Mouse (Mus musculus) gastrocnemius, adult 18-20 months (tissue): ENCODE measurements at regions not wholly inside any gene's neighbourhood (a gene's known extent, or its start where the extent isn't known, plus 50 kb on each side); places are given as distances from the start of the nearest gene placed in this dataset.
A peak's percentile ranks its signal among the peaks of the same experiment; 100 is the strongest.

Source experiments
- DNase-seq: peaks from one replicate; pipeline ENCODE4 v3.0.0; 2021; ENCODE audit warnings: low spot score

DNA sequence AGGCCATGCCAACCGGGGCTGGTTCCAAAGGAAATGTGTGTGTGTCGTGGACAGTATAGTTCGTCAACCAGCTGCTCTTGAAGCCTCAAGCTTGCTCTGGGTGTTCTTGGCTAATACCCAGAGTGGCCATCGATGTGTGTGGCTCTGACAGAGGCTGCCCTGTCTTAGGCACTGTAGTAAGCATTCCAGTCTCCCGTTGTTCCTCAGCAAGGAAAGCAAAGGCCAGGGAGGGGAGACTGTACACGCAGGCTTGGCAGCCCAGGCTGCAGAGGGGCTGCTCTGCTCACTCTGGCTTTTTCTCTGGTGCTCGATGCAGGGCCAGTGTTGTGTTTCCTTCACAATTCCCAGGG lies 106.1 kb upstream of the Unc5b start:
- no peak for DNase-seq

DNA sequence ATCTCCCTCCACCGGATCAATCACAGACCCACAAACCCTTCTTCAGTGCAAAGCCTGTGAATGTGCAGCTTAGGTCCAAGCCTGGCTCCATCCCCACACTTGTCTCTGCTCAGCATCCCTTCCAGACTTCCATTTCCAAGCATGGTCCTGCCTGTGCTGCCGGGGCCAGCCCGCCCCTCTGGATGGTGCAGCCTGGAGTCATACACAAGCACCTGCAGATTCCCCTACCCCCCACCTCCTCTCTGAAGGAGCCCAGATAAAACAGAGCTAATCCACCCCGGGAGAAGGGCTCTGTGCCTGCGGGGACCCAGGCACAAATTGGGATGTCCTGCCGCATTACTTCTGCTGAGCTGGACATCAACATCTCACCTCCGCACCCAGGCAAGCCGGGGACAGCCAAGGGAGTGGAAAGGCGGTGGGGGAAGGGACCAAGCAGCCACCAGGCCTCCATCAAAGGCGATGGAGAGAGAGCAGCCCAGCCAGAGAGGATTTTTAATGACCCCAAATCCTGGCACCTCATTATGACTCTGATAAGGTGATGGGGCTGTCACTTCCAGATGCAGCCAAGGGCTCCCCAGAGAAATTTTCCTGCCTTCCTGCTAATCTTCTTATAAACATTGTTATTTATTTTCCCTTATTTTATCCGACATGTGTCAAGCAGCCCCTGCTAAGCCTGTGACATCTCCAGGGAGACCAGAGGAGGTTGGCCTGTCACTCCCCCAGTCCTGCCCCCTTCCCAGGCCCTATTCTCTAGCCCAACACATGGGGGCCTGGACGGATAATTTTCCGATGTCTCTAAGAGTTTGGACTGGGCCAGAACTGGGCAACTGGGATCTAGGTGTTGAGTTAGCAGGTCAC lies 105.5 kb upstream of the Unc5b start:
- no peak for DNase-seq

DNA sequence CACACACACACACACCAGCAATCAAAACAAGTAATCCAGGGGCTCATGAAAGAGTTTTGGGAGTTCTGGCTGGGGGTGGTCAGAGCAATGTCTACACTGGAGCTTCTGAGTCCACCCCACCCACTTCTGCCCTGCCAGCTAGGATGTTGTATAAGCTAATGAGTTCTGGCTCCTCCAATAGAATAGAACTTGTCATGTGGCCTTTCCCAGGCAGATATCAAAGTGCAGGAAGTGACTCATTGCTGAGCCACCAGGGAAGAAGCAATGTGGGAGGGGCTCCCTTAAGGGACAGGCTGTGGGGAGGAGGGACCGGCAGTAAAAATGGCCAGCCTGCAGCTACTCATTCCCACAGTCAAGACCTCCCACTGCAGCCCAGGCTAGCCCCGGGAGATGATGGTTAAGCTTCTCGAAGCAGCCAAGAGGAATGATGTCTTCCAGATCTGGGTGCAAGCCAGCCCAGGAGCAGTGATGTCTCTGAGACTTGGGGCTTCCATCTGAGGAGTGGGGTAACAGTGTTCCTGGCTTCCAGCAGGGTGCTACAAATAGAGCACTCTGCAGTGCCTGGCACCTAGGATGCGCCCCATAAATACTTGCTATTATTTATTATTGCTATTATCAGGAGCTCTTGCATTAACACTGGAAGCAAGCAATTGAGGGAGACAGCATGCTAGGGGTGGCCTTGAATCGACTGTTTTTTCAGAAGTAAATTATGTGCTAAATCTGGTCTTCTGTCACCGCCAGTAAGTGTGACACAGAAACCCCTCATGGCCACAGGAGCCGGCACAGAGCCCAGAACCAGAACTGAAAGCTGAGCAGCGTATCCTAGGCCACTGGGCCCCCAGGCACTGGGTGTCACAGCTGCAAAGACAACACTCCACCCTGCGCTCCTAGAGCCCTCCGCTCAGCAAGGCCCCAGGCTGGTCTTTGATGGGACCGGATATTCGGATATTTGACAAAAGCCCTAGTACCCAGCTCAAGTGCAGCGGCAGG lies 103.2 kb upstream of the Unc5b start:
- peak; percentile 43 for DNase-seq

DNA sequence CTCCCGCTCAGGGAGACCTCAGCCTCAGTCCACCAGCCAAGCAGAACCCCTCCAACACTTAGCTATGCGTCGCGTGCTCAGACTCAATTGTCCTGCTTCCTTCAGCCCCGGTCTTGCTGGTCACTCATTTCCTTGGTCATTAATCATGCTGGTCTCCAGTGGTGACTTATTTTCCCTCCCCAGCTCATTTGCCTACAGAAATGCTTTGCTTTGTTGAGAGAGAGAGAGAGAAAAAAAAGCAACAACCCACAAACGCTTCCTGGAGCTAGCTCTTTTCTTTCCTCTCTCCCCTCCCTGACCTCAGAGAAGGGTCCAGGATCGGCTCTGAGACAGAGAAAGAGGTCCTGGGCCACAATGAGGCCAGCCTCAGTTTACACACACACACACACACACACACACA lies 102.5 kb upstream of the Unc5b start:
- no peak for DNase-seq

DNA sequence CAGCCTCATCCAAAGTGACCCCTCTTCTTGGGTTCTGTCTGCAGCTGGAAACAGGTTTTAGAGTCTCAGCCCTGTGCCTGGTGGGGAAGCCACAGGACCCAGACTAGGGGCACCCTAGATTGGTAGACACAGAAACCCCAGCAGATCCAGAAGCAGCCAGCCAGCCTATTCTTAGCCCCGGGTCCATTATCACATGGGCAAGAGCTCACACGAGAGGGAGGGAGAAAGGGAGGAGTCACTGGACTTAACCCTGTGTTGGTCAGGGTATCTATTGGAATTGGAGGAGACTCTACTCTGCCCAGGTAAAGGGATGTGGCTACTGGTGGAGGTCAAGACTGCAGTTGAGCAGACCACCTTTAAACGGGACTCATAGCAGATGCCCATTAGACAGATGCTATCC lies 101.5 kb upstream of the Unc5b start:
- DNase-seq: no peak

DNA sequence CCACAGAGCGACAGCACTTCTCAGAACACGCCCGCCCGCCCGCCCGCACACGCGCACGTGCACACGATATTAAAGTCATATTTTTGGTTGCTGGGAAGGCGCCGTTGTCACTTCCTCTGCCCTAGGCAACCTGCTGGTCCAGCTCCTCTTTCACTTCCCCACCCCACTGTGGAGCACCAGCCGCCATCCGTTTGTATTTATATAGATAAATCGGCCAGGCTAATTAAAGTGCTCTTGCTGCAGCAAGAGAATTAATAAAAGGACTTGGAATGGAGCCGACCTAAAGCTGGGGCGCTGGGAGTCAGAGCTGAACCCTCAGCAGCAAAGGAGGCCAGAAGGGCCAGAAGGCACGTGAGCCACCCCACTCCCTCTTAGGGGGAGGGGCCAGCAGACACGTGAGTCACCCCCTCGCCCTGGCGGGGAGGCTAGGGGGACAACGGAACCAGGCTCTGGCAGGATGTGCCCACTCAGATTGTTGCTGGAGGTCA lies 100.6 kb upstream of the Unc5b start:
- no peak for DNase-seq

DNA sequence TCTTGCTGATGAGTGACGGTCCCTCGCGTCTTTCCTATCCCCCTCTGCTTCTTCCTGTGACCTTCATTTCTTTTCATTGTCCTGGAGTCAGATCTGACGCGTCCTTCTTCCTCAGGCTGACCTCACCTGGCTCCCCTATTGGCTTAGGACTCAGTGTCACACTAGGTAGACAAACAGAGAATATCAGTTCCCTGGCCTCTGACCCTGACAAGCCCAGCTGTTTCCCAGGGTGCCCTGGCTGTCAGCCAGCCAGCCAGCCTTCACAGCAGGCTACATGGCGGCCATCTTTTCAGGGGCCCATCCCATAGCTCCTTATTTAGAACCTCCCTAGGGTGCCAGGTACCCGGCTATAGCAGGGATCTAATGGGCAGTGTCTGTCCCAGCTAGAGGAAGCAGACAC lies 97.3 kb upstream of the Unc5b start:
- DNase-seq: no peak

DNA sequence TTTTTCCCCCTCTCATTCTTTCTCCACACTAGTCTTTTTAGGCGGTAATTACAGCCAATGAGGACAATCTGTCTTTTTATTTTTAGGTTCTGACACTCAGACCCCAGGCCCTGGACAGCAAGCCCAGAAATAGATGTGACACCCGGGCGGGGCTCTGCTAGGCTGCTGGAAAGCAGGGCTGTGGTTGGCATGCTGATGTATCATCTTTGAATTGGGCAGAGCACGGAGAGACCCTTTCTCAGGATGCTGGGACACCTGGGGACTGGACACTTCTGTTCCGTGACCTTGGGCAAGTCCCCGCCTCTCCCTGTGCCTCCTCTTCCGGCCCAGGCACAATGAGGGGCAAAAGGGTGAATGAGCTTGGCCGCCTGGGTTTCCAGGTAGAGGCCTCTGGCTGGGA lies 96.8 kb upstream of the Unc5b start:
- DNase-seq: no peak

DNA sequence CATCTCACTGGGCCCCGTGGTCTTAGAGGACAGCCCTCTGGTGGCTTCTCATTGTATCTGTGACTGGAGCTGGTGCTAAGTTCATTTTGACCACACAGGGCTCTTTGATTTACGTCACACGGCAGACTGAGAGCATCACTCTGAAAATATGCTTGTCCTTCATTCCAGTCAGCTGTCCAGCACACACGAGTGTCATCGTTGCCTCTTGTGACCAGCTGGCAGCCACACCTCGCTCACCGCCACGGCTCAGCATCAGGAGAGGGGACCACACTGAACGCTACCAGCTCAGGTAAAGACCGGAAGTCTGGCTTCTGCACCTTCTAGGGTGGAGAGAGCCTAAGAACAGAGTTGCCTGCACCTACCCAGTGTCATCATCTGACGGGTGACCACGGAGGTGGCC lies 95.3 kb upstream of the Unc5b start:
- DNase-seq: no peak

DNA sequence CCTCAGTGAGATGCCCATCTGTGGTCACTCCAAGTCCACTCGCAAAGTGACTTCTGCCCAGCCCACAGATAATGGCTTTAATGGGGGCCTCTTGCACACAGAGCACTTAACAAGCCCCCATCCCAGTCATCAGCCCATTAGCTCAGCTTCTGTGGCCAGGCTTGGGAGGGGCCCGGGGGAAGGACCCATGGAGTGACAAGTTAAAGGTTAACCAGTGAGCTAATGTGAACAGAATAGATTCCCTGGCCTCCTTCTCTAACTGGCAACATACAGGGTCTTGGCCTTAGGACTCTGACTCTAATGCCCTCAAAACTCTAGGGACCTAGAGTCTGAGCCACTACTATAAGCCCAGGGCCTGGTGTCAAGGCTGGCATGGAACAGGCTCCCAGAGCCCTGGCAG lies 94.3 kb upstream of the Unc5b start:
- no peak for DNase-seq

DNA sequence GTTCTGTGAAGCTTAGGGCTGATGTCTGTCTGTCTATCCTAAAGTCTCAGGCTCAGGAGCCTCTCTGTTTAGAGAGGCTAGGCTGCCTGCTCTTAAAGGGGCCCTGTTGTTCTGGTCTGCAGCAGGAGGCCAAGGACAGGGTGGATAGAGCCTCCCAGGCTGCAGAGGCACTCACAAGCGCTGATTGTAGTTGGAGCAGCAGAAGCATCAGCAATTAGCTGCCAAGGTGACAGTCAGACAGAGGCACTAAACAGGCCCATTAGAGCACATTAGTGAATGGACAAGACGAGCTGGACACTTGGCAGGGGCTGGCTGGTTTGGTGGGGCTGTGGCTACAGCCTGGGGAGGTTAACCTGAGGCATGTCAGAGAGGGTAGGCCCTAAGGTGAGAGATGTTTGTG lies 93.8 kb upstream of the Unc5b start:
- DNase-seq: no peak

DNA sequence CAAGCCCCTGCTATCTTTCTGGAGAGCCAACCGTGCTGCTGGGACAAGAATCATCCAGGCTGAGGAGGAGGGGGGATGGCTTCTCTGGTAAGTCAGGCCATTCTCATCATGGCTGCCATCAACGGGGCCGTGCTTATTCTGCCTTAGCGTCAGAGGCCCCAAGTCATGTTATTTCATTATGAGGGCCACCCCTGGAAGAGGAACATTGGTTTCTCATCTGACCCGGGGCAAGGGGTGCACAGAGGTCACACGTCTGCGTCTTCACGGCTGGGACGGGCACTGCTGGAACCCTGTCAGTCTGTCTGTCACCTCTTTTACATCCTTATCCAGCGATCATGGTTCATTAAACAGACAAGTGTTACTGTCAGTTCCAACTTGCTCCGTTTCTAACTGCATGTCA lies 92.4 kb upstream of the Unc5b start:
- DNase-seq: no peak

DNA sequence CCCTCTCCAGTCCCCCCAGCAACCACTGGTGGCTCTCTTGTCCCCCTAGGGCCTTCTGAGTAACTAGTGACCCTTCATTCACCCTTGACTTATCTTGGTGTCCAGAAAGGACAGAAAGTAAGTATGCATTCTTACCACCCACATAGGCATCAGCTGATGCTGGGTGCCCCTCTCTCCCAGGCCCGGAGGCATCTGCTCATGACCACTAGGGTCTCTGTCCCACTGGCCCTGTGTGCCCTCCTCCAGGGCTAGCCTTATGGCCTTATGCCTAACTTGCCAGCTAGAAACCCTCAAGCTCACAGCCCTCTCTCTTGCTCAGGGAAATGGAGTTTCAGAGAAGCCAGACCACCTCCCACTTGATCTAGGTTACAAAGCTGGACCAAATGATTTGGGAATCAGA lies 89.2 kb upstream of the Unc5b start:
- no peak for DNase-seq

DNA sequence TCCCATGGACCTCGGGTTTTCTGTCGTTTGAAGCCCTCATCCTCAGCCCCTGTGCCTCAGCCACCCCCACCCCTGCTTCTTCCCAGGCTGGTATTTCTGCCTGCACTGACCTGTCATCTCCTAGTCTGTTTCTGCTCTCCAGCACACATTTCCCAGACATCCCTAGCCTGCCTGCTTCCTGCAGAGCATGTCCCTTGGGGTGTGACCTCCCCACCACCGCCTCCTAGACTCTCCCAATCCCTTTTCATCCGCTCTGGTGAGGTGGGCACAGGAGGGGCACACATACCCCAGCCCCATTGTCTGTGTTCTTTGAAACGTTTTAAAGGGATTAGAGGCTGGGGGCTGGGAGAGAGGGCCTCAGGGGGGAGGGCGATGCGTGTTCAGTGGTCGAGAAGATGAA lies 86.6 kb upstream of the Unc5b start:
- DNase-seq: no peak

DNA sequence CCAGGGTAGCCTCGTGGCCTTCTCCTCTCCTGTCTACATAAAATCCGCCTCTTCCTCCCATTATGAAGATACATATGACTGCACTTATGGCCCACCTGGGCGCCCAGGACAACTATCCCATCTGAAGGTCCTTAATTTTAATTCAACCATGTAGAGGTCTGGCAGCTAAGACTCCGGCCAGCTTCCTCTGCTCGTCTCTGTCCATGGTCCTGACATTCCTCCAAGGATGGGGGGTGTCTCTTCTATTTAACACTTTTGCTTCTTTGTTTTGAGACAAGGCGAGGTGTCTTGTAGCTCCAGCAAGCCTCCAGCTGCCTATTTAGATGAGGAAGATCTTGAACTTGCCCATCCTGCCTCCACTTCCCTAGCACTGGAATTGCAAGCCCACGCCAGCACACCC lies 83.0 kb upstream of the Unc5b start:
- DNase-seq: no peak

DNA sequence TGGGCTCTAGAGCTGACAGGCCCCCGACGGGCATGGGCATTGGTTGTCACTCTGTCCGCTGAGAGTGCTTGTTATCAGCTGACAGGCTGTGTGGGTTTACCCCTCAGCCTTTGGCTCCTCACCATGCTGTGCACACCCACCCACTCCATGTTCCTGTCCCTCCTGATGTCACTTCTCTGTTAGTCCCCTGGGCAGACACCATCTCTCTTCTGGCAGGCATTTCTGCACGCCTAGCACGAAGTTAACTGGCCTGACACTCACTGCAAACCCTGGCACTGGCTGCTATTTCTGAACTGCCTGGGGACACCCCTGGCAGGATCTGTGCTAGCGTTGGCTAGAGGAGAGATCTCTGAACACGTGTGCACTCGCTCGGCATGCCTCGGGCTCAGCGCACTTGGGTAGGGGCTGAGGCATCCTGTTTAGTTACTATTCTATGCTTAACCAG lies 82.1 kb upstream of the Unc5b start:
- no peak for DNase-seq

DNA sequence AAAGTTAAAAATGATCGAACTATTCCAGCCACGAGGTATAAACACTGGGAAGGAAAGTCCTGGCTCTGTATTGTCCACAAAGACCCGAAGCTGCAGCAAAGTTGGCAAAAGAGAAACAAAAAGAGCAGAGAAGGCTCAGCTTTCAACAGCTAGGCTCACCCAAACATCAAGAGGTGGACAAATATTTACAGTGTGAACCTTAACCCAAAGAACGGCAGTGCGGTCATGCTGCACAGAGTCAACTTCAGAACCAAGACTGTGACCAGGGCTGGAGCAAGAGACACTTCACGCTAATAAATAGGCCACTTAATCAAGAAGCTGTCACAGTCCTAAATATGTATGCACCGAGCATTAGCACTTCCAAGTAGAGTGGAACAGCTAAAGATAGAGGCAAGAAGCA lies 73.0 kb upstream of the Unc5b start:
- no peak for DNase-seq

DNA sequence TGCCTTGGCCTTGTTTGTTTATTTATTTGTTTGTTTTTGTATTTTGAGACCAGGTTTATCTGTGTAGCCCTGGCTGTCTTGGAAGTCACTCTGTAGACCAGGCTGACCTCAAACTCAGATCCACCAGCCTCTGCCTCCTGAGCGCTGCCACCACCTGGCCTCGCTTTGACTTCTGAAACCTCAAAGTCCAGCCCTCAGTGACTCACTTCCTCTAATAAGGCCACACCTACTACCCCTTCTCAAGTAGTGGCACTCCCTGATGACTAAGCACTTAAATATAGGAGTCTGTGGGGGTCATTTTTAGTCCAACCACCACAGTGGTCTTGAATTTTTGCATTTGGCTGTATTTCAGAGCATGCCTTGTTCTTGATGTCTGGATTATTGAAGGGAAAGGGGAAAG lies 69.6 kb upstream of the Unc5b start:
- DNase-seq: no peak

DNA sequence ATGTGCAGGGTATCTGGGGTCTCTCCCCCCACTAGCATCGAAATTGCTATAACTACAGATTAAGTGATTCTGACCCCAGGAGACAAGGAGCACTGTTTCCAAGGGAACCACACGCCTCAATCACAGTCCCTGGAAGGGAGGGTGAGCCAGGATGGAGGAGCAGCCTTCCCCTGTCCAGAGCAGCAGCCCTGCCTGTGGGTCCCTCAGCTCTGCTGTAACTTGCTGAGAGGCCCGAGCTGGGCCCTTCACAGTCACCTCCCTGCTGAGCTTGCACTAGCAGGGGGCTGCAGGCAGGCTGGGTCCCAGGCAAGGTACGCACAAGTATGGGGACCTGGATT lies 62.4 kb upstream of the Unc5b start:
- DNase-seq: no peak

DNA sequence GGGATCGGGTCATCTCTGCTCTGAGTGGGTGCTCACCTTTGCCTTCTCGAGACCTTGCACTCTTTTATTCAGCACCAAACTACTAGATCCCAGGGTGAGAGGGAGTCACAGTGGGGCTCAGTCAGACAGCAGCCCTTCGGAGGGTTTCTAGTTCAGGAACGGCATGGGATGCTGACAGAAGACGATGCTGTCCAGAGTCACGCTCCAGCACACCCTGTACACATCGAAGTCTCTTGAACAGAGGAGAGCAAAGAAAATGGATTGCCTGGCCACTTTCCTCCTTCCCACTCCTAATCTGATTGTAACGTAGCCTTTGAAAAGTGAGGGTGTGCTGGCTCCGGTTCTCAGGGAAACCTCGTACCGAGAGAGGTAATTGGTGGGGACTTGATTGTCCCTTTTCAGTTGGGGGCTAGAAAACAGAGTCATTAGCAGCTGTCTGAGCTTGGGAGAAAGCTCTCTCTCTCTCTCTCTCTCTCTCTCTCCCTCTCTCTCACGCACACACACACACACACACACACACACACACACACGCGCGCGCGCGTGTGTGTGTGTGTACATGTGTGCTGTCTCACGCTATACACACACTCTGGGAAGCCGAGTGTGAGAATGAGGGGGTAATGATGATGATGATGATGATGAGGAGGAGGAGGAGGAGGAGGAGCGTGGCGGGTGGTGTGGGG lies 61.9 kb upstream of the Unc5b start:
- DNase-seq: no peak

DNA sequence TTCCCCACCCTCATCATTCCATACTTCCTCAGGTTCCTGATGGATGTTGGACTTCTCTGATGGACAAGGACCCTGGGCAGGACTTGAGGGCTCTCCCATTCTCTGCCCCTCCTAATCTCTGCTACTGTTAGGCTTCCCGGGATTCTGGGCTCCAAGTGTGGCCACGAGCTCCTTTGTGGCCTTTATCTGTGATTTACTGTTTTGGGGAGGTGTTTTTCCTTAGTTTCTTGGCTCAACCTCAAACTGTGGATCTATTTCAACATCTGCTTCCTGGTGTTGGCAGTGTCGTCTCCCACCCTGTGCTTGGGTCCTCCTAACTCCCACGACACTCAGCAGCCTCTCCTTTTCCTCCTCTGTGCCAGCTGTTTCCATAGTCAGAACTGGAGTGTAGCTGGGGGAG lies 61.3 kb upstream of the Unc5b start:
- DNase-seq: no peak
